Mouse (Mus musculus) adrenal gland, postnatal 25 days (tissue): ENCODE results near the gene Sesn1. TPM values are rescaled to one million over a fixed set of nuclear protein-coding genes. Genes with fewer than 3 reads are reported as not detected.
"Not testable (repeated sequence)": the region's sequence is repeated elsewhere in the genome, so short reads cannot be mapped to it uniquely, and the experiment has no call there.

Source experiments
- DNase-seq: peaks from one replicate; pipeline ENCODE4 v3.0.0; 2021; ENCODE audit warnings: mixed read lengths
- total RNA-seq: library from RNA; stranded (reverse); gene quantifications from 2 replicates; pipeline ENCODE4 v1.2.3, GENCODE M21; 2021

The Sesn1 gene
- total RNA-seq, 1 experiment from 2014 or later = 21.5 TPM

DNA sequence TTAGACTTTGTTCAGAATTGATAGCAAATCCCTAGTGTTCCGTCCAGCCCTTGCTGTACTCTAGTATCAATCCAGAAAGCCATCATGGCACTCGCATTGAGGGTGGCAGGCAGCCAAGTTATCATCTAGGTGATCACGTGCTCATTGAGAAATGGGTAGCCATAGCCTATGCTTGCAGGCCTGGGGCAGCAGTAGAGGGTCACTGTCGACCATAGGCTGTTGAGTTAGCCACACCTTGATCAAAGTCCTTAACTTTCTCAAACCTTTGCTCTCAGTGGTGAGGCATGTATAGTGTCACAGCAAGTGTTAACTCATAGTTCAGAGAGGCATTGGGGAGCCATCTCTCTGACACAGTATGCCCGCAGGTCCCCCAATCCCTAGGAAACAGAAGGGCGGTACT, 11.4 kb downstream of the Sesn1 start:
- DNase-seq = no peak

DNA sequence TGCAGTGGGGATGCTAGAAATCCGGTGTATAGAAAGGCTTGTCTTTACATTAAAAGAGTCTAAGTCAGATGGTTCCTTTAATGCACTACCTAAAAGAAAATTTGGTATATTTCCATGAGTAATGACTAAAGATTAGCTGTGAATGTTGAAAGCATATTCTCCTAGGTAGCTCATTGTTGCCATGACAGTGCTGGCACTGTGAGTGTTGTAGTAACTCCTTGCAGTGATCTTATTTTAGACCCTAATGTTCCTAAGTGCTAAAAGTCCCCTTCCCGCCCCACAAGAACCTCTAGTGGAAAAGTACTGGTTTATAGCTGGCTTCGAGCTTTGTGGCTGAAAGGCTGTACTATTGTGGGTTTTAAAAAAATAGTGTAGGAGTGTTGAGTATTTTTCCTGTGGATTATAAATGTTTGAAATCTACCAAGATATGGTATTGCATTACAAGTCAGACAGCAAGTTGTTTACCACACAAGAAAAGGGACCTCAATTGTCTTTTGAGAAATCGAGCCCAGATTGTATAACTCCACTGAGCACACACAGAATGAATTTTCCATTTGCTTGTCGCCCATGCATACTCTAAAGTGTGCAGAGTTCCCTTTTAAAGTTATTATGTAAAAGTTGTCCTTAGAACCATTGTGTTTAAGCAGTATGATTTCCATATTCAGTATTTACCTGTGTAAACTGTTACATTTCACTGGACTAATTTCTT, 13.0 kb downstream of the Sesn1 start:
- no peak for DNase-seq

DNA sequence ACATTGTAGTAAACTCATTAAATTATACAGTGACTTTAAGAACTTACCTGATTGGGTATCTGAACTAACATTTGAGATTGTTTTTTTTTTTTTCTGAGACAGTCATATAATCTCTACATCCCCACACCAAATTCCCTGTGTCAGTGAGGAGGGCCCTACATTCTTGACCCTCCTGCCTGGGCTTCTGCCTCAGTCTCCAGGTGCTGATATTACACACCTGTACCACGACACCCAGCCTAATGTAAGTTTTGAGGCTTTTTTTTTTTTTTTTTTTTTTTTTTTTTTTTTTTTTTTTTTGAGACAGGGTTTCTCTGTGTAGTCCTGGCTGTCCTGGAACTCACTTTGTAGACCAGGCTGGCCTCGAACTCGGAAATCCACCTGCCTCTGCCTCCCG, 13.5 kb downstream of the Sesn1 start:
- not testable (repeated sequence) for DNase-seq

DNA sequence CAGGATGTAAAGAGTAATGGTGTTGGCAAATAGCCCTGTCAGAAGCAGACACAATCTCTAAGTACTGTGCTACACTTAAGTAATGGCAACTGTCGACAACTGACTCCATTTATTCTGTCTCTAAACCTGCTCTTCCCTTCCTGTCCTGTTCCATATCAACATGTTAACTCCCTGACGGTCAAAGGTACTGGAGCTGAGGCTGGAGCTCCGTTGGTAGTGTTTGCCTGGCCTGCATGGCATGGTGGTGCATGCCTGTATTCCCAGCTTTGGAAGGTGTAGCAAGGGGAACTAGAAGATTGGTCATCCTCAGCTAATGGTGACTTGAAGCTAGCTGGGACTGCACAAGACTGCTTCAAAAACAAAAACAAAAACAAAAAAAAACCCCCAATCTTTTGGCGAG, 14.2 kb downstream of the Sesn1 start:
- no peak for DNase-seq

DNA sequence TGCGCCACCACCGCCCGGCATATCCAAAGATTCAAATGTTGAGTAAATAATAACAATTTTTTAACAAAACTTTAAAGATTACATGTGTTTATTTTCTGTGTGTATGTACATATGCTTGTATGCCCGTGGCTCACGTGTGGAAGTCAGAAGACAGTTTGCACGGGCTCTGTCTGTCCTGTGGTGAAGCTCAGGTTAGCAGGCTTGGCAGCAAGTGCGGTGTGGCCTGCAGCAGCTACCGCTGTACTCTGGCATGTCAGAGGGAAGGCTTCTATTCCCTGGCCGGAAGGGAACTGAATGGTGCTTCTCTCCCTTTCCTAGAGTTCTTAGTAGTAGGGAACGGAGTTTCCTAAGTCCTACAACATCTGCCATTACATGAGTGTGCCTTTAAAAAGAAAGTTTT, 15.3 kb downstream of the Sesn1 start:
- DNase-seq = no peak

DNA sequence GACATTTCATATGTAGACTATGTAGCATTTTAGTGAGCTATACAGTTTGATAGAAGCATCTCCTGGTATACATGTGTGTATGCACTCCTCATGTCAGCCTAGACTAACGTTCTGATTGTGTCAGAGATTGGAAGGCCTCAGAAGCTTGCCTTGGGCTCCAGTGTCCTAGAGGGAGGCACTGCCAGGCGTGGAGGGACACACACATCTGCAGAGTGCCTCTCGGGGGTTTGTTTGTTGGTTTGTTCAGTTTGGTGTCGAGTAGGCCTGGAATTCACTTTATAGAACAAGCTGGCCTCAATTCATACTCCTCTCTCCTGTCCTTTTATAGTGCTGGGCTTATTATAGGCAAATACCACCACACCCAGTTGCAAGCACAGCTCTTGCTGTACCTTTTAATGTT, 16.3 kb downstream of the Sesn1 start:
- no peak for DNase-seq

DNA sequence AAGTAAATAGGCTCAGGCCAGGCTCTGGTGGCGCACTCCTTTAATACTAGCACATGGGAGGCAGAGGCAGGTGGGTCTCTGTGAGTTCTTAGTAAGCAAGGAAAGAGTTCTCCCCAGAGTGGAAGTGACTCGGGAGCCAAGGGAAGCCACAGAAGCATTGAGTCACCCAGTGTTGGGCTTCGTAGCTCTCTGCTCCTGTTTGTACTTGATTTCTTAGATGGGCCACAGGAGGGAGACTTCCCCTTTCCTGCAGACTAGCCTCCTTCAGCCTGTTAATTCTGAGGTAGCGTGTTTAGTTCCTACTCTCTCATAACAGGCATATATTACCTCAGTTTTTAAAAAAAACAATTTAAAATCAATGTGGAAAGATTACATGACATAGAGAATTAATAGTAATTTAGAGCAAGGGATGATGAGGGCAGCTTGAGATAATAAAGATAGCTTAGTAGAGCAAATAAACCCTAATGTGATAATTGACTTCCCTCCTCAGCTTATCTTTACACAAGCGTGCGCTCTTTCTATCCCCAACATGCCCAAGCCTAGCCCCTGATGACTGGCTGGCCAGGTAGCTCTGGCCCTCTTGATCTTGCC, 16.9 kb downstream of the Sesn1 start:
- no peak for DNase-seq

DNA sequence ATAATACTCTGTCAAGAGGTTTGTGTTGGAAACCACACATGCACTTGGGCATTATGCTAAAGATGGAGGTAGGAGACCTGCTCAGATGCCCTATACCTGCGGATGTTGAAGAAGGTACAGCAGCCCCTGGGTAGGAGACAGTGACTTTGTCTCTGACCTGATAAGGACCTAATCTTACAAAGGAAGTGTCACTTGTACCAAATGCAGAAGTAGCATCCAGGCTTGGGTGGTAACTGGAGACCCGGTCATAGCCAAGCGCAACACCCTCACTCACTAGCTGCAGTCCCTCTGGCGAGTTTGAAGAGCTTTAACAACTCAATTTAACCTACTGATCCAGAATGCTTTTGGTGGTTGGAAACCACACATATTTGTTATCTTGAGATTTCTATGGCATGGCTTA, 18.0 kb downstream of the Sesn1 start:
- DNase-seq = no peak

DNA sequence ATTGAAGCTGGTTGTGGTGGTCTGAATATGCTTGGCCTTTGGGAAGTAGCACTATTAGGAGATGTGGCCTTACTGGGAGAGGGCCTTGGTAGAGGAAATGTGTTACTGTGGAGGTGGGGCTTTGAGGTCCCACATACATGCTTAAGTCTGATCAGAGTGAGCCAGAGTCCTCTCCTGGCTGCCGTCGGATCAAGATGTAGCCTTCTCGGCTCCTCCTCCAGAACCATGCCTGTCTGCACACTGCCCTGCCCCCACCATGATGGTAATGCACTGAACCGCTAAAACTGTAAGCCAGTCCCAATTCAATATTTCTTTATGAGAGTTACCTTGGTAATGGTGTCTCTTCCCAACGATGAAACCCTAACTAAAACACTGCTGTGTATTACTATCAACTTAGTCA, 19.5 kb downstream of the Sesn1 start:
- DNase-seq = no peak

DNA sequence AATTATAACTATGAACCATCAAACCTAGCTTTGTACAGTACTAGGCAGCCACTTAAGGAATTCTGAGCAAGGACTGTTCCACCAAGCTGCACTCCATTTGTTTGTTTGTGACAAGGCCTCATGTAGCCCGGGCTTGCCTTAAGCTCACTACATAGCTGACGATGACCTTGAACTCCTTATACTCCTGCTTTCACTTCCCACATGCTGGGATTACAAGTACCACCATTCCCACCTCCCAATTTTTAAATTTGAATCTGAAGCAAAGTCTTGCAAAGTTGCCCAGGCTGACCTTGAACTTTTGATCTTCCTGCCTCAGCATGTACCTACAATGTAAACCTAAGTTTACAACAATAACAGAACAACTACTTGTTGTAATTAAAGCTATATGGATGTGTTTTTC, 20.2 kb downstream of the Sesn1 start:
- no peak for DNase-seq

DNA sequence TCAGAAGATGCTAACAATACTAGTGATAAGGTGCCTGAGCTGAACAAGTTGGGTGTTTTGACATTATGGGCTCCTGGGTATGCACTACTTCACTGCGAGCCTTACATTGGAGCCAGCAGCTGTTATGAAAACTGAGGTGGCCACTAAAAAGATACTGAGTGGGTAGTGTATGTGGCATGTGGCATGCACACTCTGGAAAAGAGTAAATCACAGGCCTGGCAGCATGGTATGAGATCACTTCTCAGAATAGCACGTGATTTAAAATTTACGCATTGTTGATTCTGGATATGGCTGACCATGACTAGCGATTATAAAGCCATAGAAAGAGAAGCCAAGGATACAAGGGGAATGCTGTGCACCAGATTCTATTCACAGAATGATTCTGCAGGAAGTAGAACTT, 20.7 kb downstream of the Sesn1 start:
- no peak for DNase-seq

DNA sequence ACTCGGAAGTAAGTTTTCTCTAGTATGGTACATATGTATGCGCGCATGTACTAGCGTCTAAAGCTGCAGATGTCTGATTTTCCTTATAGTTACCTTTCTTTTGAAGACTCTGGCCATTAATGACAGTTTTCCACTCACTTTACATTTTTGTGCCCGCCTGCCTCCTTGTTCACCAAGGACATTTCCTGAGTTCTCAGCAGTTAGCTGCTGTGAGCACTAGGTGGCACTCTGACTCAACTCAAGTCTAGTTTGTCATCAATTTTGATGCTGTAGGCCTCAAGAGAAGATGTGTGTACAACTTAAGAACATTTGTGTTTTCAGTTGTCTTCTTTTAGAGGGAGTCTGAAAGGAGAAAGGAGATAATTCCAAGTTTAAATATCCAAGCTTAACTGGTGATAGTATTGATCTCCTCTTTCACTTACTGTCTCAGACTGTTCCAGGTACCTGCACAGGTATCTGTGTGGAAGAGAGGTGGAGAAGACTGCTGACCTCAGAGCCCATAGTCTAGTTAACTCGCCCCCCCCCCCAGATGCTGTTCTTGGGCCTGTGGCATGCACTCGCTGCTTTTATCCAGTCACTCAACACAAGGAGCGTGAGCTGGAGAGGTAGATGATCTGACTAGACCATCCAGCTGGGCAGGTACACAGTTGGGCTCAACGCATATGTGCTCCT, 21.3 kb downstream of the Sesn1 start:
- DNase-seq = peak; percentile 46

DNA sequence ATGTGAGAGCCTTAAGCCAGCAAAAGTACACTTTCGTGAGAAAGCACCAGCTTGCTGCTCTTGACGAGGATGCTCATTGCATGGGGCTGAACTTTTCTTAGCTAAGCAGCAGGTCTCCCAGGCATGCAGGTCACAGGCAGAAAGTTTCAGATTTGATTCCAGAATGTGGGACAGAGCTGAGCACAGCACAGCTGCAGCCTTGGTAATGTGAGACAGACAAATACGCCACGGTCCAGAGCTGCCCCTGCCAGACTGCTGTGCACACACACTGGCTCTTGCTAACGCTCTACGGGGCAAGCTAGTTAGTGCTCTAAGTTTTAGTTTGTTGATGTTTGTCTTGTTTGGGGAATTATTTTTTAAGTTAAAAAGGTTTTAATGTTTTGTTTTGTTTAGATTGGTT, 22.5 kb downstream of the Sesn1 start:
- DNase-seq = no peak

DNA sequence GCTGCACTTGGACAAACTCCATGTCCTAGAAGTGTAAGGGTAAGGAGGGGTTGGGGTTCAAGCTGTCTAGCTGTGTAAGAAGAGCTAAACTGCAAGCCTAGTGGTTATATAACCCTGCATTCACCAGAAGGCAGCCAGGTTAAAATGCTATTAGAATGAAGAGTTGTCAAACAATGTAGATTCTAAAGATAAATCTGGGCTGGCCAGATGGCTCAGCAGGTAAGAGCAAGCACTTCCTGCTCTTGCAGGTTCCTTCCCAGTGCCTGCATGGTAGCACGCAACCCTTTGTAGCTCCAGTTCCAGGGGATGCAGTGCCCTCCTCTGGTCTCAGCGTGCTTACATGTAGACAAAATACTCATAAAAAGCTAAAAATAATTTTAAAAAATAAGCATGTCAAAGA, 24.4 kb downstream of the Sesn1 start:
- DNase-seq = no peak

DNA sequence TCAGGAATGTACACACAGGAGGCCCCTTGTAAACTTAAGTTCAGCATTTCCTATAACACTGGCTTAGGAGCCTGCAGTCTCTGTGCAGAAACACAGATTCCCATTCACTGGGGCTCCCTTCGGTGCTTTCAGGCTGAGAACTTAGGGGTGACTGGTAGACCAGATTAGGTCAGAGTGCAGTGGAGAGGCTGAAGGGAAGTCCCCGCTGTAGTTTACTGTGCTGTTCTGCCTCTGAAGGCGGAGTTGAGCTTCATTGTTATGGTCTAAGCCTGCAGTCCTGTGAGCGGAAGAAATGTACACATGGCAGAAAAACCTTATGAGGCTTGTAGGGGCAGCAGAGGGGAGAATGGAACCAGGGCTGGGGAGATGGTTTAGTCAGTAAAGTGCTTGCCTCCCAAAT, 29.2 kb downstream of the Sesn1 start:
- DNase-seq = no peak

DNA sequence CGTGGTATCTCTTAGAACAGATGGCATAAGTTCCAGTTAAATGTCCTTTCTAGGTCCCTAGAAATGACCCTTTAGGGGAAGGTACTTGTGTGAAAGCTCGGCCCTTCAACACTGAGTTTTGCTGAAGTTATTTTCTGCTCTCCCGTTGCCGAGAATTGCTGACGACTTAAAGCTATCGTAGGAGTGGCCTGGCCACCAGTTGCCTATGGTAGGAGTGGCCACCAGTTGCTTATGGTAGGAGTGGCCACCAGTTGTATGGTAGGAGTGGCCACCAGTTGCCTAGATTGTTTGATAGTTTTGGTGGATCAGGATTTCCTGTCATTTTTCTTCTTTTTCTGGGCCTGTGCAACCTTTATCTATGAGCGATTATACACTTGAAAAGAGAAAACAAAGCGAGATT, 38.0 kb downstream of the Sesn1 start:
- DNase-seq = no peak

DNA sequence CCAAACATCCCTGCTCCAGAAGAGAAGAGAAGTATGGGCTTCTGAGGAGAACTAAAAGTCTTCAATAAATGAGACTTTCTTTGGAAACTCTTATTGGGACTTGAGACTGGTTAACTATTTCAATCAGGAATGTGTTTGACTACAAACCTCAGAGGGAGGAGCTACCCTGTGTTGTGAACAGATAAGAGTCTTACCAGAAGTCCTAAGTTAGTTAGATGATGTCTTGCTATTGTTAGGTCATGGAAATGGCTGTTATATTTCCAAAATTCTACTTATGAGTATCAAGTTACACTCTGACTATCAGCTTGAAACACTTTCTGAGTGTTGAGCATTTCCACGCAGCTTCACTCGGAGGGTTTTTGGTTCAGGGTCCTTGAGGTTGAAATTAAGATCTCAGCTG, 39.0 kb downstream of the Sesn1 start:
- no peak for DNase-seq

DNA sequence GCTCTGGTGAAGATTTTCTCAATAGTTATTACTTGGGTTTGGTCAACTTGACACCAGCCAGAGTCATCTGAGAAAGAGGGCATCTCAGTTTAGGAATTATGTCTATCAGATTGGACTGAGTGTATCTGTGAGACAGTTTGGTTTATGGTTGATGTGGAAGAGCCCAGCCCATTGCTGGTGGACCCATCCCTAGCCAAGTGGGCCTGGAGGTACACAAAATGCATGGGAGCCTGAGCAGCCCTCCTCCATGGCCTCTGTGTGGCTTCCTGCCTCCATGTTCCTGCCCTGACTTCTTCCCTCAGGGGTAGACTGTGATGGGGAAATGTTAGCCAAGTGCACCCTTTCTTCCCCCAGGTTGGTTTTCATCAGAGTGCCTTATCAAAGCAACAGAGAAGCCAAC, 50.1 kb downstream of the Sesn1 start:
- DNase-seq = no peak

DNA sequence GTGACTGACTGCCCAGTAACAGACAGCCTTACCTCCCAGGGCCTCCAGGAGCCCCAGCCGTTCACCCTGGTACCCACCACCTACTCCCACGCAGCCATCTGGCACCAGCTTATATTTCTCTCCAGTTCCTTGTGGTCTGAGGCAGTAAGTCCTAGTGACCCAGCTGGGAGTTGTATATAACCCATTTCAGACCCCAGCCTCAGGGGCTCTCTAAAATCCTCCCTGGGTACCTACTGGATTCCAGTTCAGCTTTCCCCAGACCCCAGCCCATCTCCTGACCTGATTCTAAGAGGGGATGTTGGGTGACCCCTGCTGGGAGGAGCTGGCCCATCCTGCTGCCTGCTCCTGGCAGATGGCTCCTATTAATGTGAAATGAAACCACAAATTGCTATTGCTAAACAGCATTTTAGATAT, 50.5 kb downstream of the Sesn1 start:
- no peak for DNase-seq

DNA sequence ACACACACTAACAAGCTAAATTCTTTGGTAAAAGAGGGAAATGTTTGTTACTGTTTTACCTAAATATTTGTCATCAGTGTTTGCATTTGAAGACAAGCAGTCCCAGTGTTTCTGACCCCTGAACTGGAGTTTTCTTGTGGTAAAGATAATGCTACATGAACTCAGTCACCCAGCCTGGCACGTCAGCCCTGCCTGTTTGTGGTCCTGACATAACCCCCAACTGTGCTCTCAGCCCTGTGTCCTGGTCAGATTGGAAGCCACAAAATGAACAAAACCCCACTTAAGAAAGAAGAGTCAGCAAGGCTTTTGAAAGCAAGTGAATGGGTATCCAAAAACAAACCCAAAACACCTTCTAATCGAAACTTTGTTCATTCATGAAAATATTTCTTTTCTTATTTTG, 53.3 kb downstream of the Sesn1 start:
- no peak for DNase-seq

DNA sequence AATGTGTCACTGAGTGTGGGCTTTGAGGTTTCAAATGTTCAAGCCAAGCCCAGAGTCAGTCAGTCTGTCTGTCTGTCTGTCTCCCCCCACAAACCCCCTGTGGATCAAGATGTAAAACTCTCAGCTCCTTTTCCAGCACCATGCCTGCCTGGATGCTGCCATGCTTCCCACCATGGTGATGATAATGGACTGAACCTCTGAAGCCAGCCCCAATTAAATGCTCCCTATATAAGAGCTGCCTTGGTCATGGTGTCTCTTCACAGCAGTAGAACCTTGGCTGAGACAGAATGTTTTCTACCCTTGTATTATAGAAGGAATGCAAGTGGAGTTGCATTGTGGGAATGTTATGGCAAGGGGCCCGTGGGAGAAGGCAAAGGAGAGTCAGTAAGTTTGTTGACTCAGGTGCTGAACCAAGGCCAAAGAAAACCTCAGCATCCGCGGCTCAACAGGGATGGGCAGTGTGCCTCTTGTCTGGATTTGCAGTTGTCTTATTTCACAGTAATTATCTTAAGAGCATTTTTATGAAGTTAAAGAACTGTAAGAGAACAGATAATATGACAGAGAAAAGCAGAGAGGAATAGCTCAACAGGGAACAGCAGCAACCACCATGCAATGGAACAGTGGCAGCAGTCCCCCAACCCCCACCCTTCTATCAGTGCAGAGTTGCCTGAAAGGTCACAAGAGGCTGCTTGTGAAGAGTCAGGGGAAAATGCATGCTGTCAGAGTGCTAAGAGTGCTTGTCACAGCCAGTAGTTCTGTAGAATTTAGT, 56.5 kb downstream of the Sesn1 start:
- no peak for DNase-seq

DNA sequence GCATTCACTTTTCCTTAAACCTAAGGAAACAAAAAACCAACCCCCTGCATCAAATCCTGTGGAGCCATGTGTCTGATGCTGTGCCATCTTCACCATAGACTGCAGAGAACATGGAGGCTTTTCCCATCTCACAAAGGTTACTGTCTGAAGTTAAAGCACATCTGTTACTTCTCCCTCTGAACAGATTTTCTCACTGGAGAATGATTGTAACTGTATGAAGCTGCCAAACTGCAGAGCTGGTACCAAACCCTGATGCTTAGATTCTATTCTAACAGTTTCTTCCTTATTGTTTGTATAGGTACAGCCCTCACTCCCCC, 57.1 kb downstream of the Sesn1 start:
- no peak for DNase-seq

DNA sequence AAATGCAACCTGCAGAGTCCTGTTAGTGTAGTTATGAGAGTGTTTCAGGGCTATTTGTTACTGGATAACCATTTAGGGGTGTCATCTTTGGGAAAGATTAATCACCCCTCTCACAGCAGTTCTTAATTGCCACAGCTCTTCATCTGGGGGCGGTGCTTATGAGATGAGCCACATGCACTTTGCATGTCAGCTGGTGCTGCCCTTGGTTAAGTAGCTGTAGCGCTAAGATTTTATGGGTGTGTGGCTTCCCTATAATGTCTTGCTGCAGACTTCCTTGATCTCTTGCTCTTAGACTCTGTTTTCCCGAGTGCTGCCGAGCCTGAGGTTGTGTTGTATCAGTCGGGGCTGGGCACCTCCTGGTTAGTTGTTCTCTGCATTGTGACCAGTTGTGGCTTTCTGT, 58.2 kb downstream of the Sesn1 start:
- DNase-seq = no peak
